Mouse (Mus musculus) neural tube, embryonic 14.5 days (tissue): ENCODE data around the gene Reps1. TPM values are rescaled to one million over a fixed set of nuclear protein-coding genes. Genes with fewer than 3 reads are reported as not detected.

Experiments
- ATAC-seq: fragments of 200-750 bp; cut with Nextera tagmentation; 2 replicates; pipeline ENCODE4 v1.8.0; 2017; ENCODE audit warnings: low read depth, mild to moderate bottlenecking, moderate TSS enrichment, moderate library complexity
- H3K27ac ChIP-seq: fragments of 300-500 bp; sonication (generic); 2 replicates; pipeline ENCODE4 v1.5.1; 2014; ENCODE audit warnings: low read depth, mild to moderate bottlenecking, control low read depth, low read length, moderate library complexity, mixed read lengths
- H3K27me3 ChIP-seq: fragments of 300-500 bp; sonication (generic); 2 replicates; pipeline ENCODE4 v1.6.1; 2014; ENCODE audit warnings: low read length; ENCODE audit not compliant: control insufficient read depth, insufficient read depth
- H3K36me3 ChIP-seq: fragments of 300-500 bp; sonication (generic); 2 replicates; pipeline ENCODE4 v1.6.1; 2014; ENCODE audit warnings: low read length, mixed read lengths; ENCODE audit not compliant: control insufficient read depth, insufficient read depth
- H3K4me1 ChIP-seq: fragments of 300-500 bp; sonication (generic); 2 replicates; pipeline ENCODE4 v1.6.1; 2014; ENCODE audit warnings: low read length; ENCODE audit not compliant: control insufficient read depth, insufficient read depth
- H3K4me2 ChIP-seq: fragments of 300-500 bp; sonication (generic); 2 replicates; pipeline ENCODE4 v1.6.1; 2014; ENCODE audit warnings: mild to moderate bottlenecking, low read depth, low read length, control low read depth
- H3K4me3 ChIP-seq: fragments of 300-500 bp; sonication (generic); 2 replicates; pipeline ENCODE4 v1.5.1; 2014; ENCODE audit warnings: low read depth, low read length, control low read depth, mixed read lengths
- H3K9ac ChIP-seq: fragments of 300-500 bp; sonication (generic); replicated peaks from 2 replicates; pipeline ENCODE4 v1.6.1; 2014; ENCODE audit warnings: low read depth, mild to moderate bottlenecking, control low read depth, low read length, mixed read lengths
- H3K9me3 ChIP-seq: fragments of 300-500 bp; sonication (generic); 2 replicates; pipeline ENCODE4 v1.6.1; 2016; ENCODE audit warnings: low read length; ENCODE audit not compliant: control insufficient read depth
- WGBS: fragments of 180-500 bp; shearing (Covaris S2); extraction: QIAGEN DNeasy Blood & Tissue Kit; methylation state at CpG from one replicate; pipeline ENCODE4 v1.1.7; 2014; 5-methylcytosine and 5-hydroxymethylcytosine counted together
- polyA plus RNA-seq: library from polyadenylated mRNA; unstranded; fragments of >200 nt; fragmentation: Nextera tagmentation; extraction: Ambion mirVana; gene quantifications from 2 replicates; pipeline ENCODE4 v1.2.1, GENCODE M21; 2014

Gene Reps1
- polyA plus RNA-seq, 1 experiment from 2014 or later, result 27.0 TPM

GRCm38 (mm10) chr10:18022312-18022711 lies 33.3 kb upstream of the Reps1 start:
- peak; percentile 88 for ATAC-seq
- Histone ChIP-seq H3K4me3 (peak overlapping the region; percentile 69), H3K4me1 (0 out of 2 replicates have a peak, but pooled peaks cover 3% of the 10 kb centered on the region), H3K27ac (peak overlapping the region; percentile 93), H3K9me3 (no peaks in the 10 kb centered on the region), H3K9ac (peak overlapping the region; percentile 74), H3K4me2 (peak overlapping the region; percentile 70), H3K27me3 (no peaks in the 10 kb centered on the region), H3K36me3 (no peaks in the 10 kb centered on the region)
- WGBS, result under 1% methylated on average over 21 of the region's 21 CpGs

GRCm38 (mm10) chr10:18022741-18023347 lies 32.8 kb upstream of the Reps1 start, which contains the start of gene Abracl:
Abracl (minus strand) TSS chr10:18023288.
- WGBS, result under 1% methylated on average over 37 of the region's 37 CpGs
- peak; percentile 95 for ATAC-seq
- Histone ChIP-seq H3K27ac (peak within 1 kb of the TSS; percentile 93), H3K4me3 (peak within 1 kb of the TSS; percentile 69), H3K4me2 (peak within 1 kb of the TSS; percentile 70), H3K9me3 (no peaks in the 10 kb centered on the region), H3K4me1 (0 out of 2 replicates have a peak, but pooled peaks cover 3% of the 10 kb centered on the region), H3K27me3 (no peaks in the 10 kb centered on the region), H3K9ac (peak within 1 kb of the TSS; percentile 74), H3K36me3 (no peaks in the 10 kb centered on the region)

GRCm38 (mm10) chr10:18034408-18034807 lies 21.3 kb upstream of the Reps1 start:
- H3K4me2 ChIP-seq, result no peak overlapping the region
- H3K4me1 ChIP-seq, result no peaks in the 10 kb centered on the region
- H3K9ac ChIP-seq, result no peak overlapping the region
- 93% methylated on average over 4 of the region's 4 CpGs for WGBS
- H3K4me3 ChIP-seq, result no peak overlapping the region
- H3K27ac ChIP-seq, result no peak overlapping the region
- no peaks in the 10 kb centered on the region for H3K27me3 ChIP-seq
- no peaks in the 10 kb centered on the region for H3K9me3 ChIP-seq
- no peaks in the 10 kb centered on the region for H3K36me3 ChIP-seq
- no peak for ATAC-seq

GRCm38 (mm10) chr10:18036849-18037248 lies 18.8 kb upstream of the Reps1 start:
- ATAC-seq, result no peak
- Histone ChIP-seq H3K9ac (no peak overlapping the region), H3K4me1 (no peaks in the 10 kb centered on the region), H3K27me3 (no peaks in the 10 kb centered on the region), H3K4me3 (no peak overlapping the region), H3K9me3 (no peaks in the 10 kb centered on the region), H3K27ac (no peak overlapping the region), H3K36me3 (no peaks in the 10 kb centered on the region), H3K4me2 (no peak overlapping the region)
- WGBS, result 77% methylated on average over 5 of the region's 5 CpGs

GRCm38 (mm10) chr10:18046380-18046779 lies 9.3 kb upstream of the Reps1 start:
- no peaks in the 10 kb centered on the region for H3K27me3 ChIP-seq
- no peaks in the 10 kb centered on the region for H3K36me3 ChIP-seq
- H3K27ac ChIP-seq, result no peak overlapping the region
- no peak overlapping the region for H3K4me3 ChIP-seq
- H3K9me3 ChIP-seq, result no peaks in the 10 kb centered on the region
- H3K4me2 ChIP-seq, result no peak overlapping the region
- no peaks in the 10 kb centered on the region for H3K4me1 ChIP-seq
- ATAC-seq, result no peak
- H3K9ac ChIP-seq, result no peak overlapping the region

GRCm38 (mm10) chr10:18047380-18048146 lies 8.1 kb upstream of the Reps1 start:
- H3K9me3 ChIP-seq, result no peaks in the 10 kb centered on the region
- ATAC-seq, result no peak
- H3K36me3 ChIP-seq, result no peaks in the 10 kb centered on the region
- WGBS, result 73% methylated on average over 10 of the region's 10 CpGs
- H3K27me3 ChIP-seq, result no peaks in the 10 kb centered on the region
- no peaks in the 10 kb centered on the region for H3K4me1 ChIP-seq
- no peak overlapping the region for H3K4me2 ChIP-seq
- H3K4me3 ChIP-seq, result no peak overlapping the region
- H3K9ac ChIP-seq, result no peak overlapping the region
- no peak overlapping the region for H3K27ac ChIP-seq

- Histone ChIP-seq H3K9me3 (no peaks in the 10 kb centered on the region), H3K36me3 (no peaks in the 10 kb centered on the region), H3K4me3 (peak overlapping the region; percentile 96), H3K27ac (peak overlapping the region; percentile 93), H3K4me1 (peaks cover 17% of the 10 kb centered on the region), H3K9ac (peak overlapping the region; percentile 94), H3K4me2 (peak overlapping the region; percentile 62), H3K27me3 (no peaks in the 10 kb centered on the region)
- peak; percentile 98 for ATAC-seq
- WGBS, result 3% methylated on average over 58 of the region's 61 CpGs
These were observed 509 bp upstream of the Reps1 start for GRCm38 (mm10) chr10:18055009-18055695.

- Histone ChIP-seq H3K9me3 (no peaks in the 10 kb centered on the region), H3K36me3 (no peaks in the 10 kb centered on the region), H3K4me2 (peak overlapping the region; percentile 62), H3K27ac (peak overlapping the region; percentile 93), H3K9ac (peak overlapping the region; percentile 94), H3K4me1 (peaks cover 17% of the 10 kb centered on the region), H3K4me3 (peak overlapping the region; percentile 96), H3K27me3 (no peaks in the 10 kb centered on the region)
- no peak for ATAC-seq
- under 1% methylated on average over 8 of the region's 8 CpGs for WGBS
These were observed 707 bp downstream of the Reps1 start for GRCm38 (mm10) chr10:18056391-18056745.
